Mouse (Mus musculus) stomach, postnatal 0 days (tissue): ENCODE results near the gene Pten.

ENCODE experiments used
- CTCF ChIP-seq: IDR thresholded peaks from 2 replicates; pipeline ENCODE4 v1.5.1; 2016; ENCODE audit warnings: antibody characterized with exemption, low read depth, mild to moderate bottlenecking, moderate library complexity
- EP300 ChIP-seq: optimal IDR thresholded peaks from 2 replicates; pipeline ENCODE3; 2016; ENCODE audit warnings: antibody characterized with exemption

DNA sequence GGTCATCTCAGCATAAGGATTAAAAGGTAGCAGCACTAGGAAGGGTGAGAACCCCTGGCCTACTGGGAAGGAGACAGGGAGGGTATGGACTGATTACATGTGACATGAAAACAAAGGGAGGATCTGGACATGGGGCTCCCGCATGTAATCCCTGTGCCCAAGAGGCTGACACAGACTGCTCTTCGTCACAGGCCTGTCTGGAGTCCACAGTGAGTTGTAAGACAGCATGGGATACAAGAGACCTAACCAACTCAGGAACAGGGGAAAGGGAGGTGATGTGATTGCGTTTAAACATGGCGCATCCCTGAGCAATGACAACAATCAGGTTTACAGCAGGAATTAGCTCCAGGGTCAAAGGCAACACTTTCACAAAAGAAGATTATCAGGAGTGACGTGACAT lies 48.3 kb upstream of the Pten start:
- no peak for TF ChIP-seq CTCF
- no peak for TF ChIP-seq EP300
